Mouse (Mus musculus): ENCODE data around the gene Mydgf. TPM values are rescaled to one million over a fixed set of nuclear protein-coding genes. Genes with fewer than 3 reads are reported as not detected.

Mydgf gene
- polyA plus RNA-seq, 1 experiment from 2014 or later: 63.0 TPM

- no peak overlapping the region for H3K27ac ChIP-seq
- H3K4me3 ChIP-seq: no peak overlapping the region
- H3K4me1 ChIP-seq: no peaks in the 10 kb centered on the region
- no peaks in the 10 kb centered on the region for H3K9me3 ChIP-seq (replicated peaks)
- H3K9ac ChIP-seq: no peak overlapping the region
- H3K36me3 ChIP-seq: peaks cover 85% of the 10 kb centered on the region
- H3K27me3 ChIP-seq: no peaks in the 10 kb centered on the region
- ATAC-seq (ENCODE audit: low FRiP score): no peak
- no peak overlapping the region for H3K4me2 ChIP-seq (replicated peaks)
- 95% methylated on average over 3 of the region's 3 CpGs for WGBS
Measured at GRCm38 (mm10) chr17:56208821-56209220, 25.1 kb upstream of the Mydgf start.

GRCm38 (mm10) chr17:56207963-56208530 lies 24.3 kb upstream of the Mydgf start:
- Histone ChIP-seq H3K4me3 (no peak overlapping the region), H3K27ac (no peak overlapping the region), H3K9ac (no peak overlapping the region), H3K4me1 (no peaks in the 10 kb centered on the region), H3K9me3 (replicated peaks) (no peaks in the 10 kb centered on the region), H3K4me2 (replicated peaks) (no peak overlapping the region), H3K36me3 (peaks cover 90% of the 10 kb centered on the region), H3K27me3 (no peaks in the 10 kb centered on the region)
- 90% methylated on average over 9 of the region's 9 CpGs for WGBS
- ATAC-seq (ENCODE audit: low FRiP score): no peak

GRCm38 (mm10) chr17:56206986-56207674 lies 23.4 kb upstream of the Mydgf start:
- WGBS: 90% methylated on average over 6 of the region's 6 CpGs
- Histone ChIP-seq H3K4me1 (no peaks in the 10 kb centered on the region), H3K4me3 (no peak overlapping the region), H3K36me3 (peaks cover 95% of the 10 kb centered on the region), H3K27ac (no peak overlapping the region), H3K27me3 (no peaks in the 10 kb centered on the region), H3K9ac (no peak overlapping the region), H3K9me3 (replicated peaks) (no peaks in the 10 kb centered on the region), H3K4me2 (replicated peaks) (no peak overlapping the region)
- ATAC-seq (ENCODE audit: low FRiP score): no peak

- WGBS: 85% methylated on average over 10 of the region's 10 CpGs
- Histone ChIP-seq H3K9ac (no peak overlapping the region), H3K9me3 (replicated peaks) (no peaks in the 10 kb centered on the region), H3K4me1 (no peaks in the 10 kb centered on the region), H3K4me3 (no peak overlapping the region), H3K27me3 (no peaks in the 10 kb centered on the region), H3K4me2 (replicated peaks) (no peak overlapping the region), H3K27ac (no peak overlapping the region), H3K36me3 (peaks cover 100% of the 10 kb centered on the region)
- no peak for ATAC-seq (ENCODE audit: low FRiP score)
Measured at GRCm38 (mm10) chr17:56206276-56206884, 22.7 kb upstream of the Mydgf start.

GRCm38 (mm10) chr17:56203729-56204128 lies 20.0 kb upstream of the Mydgf start:
- Histone ChIP-seq H3K9me3 (replicated peaks) (no peaks in the 10 kb centered on the region), H3K36me3 (peaks cover 93% of the 10 kb centered on the region), H3K4me1 (no peaks in the 10 kb centered on the region), H3K9ac (no peak overlapping the region), H3K4me2 (replicated peaks) (no peak overlapping the region), H3K4me3 (no peak overlapping the region), H3K27ac (no peak overlapping the region), H3K27me3 (no peaks in the 10 kb centered on the region)
- ATAC-seq (ENCODE audit: low FRiP score): no peak
- WGBS: 76% methylated on average over 3 of the region's 3 CpGs

GRCm38 (mm10) chr17:56202476-56202875 lies 18.8 kb upstream of the Mydgf start:
- Histone ChIP-seq H3K27ac (no peak overlapping the region), H3K9ac (no peak overlapping the region), H3K4me2 (replicated peaks) (no peak overlapping the region), H3K27me3 (no peaks in the 10 kb centered on the region), H3K4me3 (no peak overlapping the region), H3K4me1 (no peaks in the 10 kb centered on the region), H3K9me3 (replicated peaks) (no peaks in the 10 kb centered on the region), H3K36me3 (peaks cover 93% of the 10 kb centered on the region)
- no peak for ATAC-seq (ENCODE audit: low FRiP score)
- 97% methylated on average over 8 of the region's 8 CpGs for WGBS

GRCm38 (mm10) chr17:56201642-56202041 lies 17.9 kb upstream of the Mydgf start:
- no peaks in the 10 kb centered on the region for H3K4me1 ChIP-seq
- H3K9ac ChIP-seq: no peak overlapping the region
- H3K36me3 ChIP-seq: peaks cover 93% of the 10 kb centered on the region
- WGBS: 62% methylated on average over 3 of the region's 3 CpGs
- ATAC-seq (ENCODE audit: low FRiP score): no peak
- H3K4me3 ChIP-seq: no peak overlapping the region
- no peak overlapping the region for H3K4me2 ChIP-seq (replicated peaks)
- H3K27me3 ChIP-seq: no peaks in the 10 kb centered on the region
- no peaks in the 10 kb centered on the region; the same call in 1 of the 2 replicates for H3K9me3 ChIP-seq (replicated peaks)
- H3K27ac ChIP-seq: no peak overlapping the region

- Histone ChIP-seq H3K4me2 (replicated peaks) (no peak overlapping the region), H3K4me3 (no peak overlapping the region), H3K9me3 (replicated peaks) (no peaks in the 10 kb centered on the region; the same call in 1 of the 2 replicates), H3K9ac (no peak overlapping the region), H3K27ac (no peak overlapping the region), H3K36me3 (peaks cover 93% of the 10 kb centered on the region), H3K4me1 (no peaks in the 10 kb centered on the region), H3K27me3 (no peaks in the 10 kb centered on the region)
- 80% methylated on average over 9 of the region's 9 CpGs for WGBS
- no peak for ATAC-seq (ENCODE audit: low FRiP score)
Measured at GRCm38 (mm10) chr17:56200586-56200985, 16.9 kb upstream of the Mydgf start.

GRCm38 (mm10) chr17:56196860-56197259 lies 13.1 kb upstream of the Mydgf start:
- no peak overlapping the region for H3K9ac ChIP-seq
- H3K4me3 ChIP-seq: no peak overlapping the region
- no peak overlapping the region for H3K27ac ChIP-seq
- H3K4me2 ChIP-seq (replicated peaks): no peak overlapping the region
- H3K27me3 ChIP-seq: no peaks in the 10 kb centered on the region
- 79% methylated on average over 2 of the region's 2 CpGs for WGBS
- H3K4me1 ChIP-seq: no peaks in the 10 kb centered on the region
- H3K36me3 ChIP-seq: peaks cover 93% of the 10 kb centered on the region
- no peak for ATAC-seq (ENCODE audit: low FRiP score)
- H3K9me3 ChIP-seq (replicated peaks): no peaks in the 10 kb centered on the region; the same call in 1 of the 2 replicates

- Histone ChIP-seq H3K9me3 (replicated peaks) (no peaks in the 10 kb centered on the region; the same call in 1 of the 2 replicates), H3K4me2 (replicated peaks) (no peak overlapping the region), H3K9ac (no peak overlapping the region), H3K36me3 (peaks cover 97% of the 10 kb centered on the region), H3K27me3 (no peaks in the 10 kb centered on the region), H3K4me1 (no peaks in the 10 kb centered on the region), H3K27ac (no peak overlapping the region), H3K4me3 (no peak overlapping the region)
- ATAC-seq (ENCODE audit: low FRiP score): no peak
- 93% methylated on average over 13 of the region's 13 CpGs for WGBS
Measured at GRCm38 (mm10) chr17:56194765-56195164, 11.0 kb upstream of the Mydgf start.

GRCm38 (mm10) chr17:56194357-56194756 lies 10.6 kb upstream of the Mydgf start:
- 93% methylated on average over 12 of the region's 12 CpGs for WGBS
- Histone ChIP-seq H3K27ac (no peak overlapping the region), H3K4me3 (no peak overlapping the region), H3K9ac (no peak overlapping the region), H3K4me1 (no peaks in the 10 kb centered on the region), H3K9me3 (replicated peaks) (no peaks in the 10 kb centered on the region; the same call in 1 of the 2 replicates), H3K27me3 (no peaks in the 10 kb centered on the region), H3K36me3 (peaks cover 100% of the 10 kb centered on the region), H3K4me2 (replicated peaks) (no peak overlapping the region)
- no peak for ATAC-seq (ENCODE audit: low FRiP score)

GRCm38 (mm10) chr17:56191266-56191665 lies 7.5 kb upstream of the Mydgf start:
- Histone ChIP-seq H3K27me3 (no peaks in the 10 kb centered on the region), H3K4me3 (no peak overlapping the region), H3K27ac (no peak overlapping the region), H3K36me3 (peaks cover 99% of the 10 kb centered on the region), H3K4me1 (no peaks in the 10 kb centered on the region), H3K4me2 (replicated peaks) (no peak overlapping the region), H3K9me3 (replicated peaks) (no peaks in the 10 kb centered on the region), H3K9ac (no peak overlapping the region)
- no peak for ATAC-seq (ENCODE audit: low FRiP score)
- WGBS: 92% methylated on average over 6 of the region's 6 CpGs
